Mouse (Mus musculus): Measurements from ENCODE around the gene Adamts16.

The Adamts16 gene

GRCm38 (mm10) chr13:70714081-70714775 lies 127.4 kb downstream of the Adamts16 start:
- no peak for DNase-seq (ENCODE audit: low spot score in 2 of 2)

DNA sequence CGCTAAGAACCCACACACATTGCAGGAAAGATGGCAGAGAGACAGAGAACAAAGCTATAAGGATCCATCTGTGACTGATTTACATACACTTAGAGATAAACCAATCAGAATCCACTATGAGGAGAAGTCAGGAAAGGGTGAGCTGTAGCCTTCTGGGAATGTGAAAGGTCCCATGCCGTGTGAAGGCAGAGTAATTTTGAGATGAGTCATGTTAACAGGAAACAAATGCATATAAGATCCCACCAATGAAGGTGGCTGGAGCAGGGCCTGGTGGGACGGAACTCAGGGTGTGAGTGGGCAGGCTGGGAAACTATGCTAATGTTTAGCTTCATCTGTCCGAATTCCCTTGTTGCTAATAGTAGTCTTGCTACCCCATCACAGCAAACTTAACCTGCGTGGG lies 128.3 kb downstream of the Adamts16 start:
- no peak for DNase-seq (ENCODE audit: low spot score in 2 of 2)

GRCm38 (mm10) chr13:70707158-70707854 lies 134.3 kb downstream of the Adamts16 start:
- DNase-seq (ENCODE audit: low spot score in 2 of 2) = no peak

DNA sequence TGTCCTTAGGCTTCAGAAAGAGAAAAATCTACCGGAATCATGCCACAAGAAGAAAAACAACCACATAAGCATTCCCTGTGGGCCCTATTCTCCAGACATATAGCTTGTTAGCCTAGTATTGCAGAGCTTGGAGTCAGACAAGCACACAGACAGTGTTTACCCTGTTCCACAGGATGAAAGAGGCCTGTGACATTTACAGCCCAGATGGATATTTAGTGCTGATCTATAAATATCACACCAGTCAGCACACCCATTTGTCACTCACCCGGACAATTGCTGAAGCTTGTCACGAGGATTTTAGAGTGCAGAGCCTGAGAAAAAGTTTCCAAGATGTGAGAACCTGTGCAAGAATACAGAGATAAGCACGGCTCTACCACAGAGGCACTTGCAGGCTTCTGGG lies 138.7 kb downstream of the Adamts16 start:
- DNase-seq (ENCODE audit: low spot score in 2 of 2) = no peak

- no peak for DNase-seq (ENCODE audit: low spot score in 2 of 2)
Measured at GRCm38 (mm10) chr13:70698812-70699387, 142.7 kb downstream of the Adamts16 start.

DNA sequence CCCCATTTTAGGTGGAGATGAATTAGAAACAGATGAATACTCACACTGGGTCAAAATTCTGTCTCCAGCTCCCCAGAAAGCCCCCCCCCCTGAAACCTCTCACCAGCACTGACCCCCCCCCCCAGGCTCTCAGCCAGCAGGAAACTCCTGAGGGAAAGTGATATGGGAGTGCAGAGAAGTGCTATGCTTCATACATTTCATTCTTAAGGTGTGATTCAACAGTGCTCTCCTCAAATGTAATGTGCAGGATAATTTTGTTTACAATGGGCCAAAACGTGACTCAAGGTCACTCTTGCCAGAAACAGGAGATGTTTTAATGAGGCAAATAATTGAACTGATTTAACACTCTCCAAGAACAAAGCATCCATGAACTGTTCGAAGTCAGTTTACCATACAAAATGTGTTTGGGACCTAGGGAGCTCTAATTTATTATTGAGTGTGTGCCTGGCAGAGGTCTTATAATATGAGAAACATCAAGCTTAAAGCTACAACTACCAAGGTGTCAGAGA lies 152.1 kb downstream of the Adamts16 start:
- DNase-seq (ENCODE audit: low spot score in 2 of 2) = no peak

DNA sequence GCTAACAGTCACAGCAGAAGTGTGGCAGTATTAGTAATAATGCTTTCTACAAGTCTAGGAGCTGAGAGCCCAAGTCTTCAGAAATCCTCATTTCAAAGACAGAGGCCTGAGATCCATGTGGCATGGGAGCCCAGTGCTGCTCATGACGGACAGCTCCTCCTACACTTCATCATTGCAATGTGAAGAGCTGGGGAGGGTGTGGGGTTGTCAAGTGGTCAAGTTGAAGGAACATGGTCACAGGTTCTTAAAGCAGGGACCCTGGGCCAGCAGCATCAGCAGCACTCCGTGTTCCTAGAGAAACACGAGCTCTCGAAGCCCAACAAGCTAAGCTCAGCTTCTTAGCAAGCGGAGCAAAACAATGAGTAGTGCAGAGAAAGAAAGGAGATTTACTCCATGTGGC lies 155.8 kb downstream of the Adamts16 start:
- DNase-seq (ENCODE audit: low spot score in 2 of 2) = no peak

DNA sequence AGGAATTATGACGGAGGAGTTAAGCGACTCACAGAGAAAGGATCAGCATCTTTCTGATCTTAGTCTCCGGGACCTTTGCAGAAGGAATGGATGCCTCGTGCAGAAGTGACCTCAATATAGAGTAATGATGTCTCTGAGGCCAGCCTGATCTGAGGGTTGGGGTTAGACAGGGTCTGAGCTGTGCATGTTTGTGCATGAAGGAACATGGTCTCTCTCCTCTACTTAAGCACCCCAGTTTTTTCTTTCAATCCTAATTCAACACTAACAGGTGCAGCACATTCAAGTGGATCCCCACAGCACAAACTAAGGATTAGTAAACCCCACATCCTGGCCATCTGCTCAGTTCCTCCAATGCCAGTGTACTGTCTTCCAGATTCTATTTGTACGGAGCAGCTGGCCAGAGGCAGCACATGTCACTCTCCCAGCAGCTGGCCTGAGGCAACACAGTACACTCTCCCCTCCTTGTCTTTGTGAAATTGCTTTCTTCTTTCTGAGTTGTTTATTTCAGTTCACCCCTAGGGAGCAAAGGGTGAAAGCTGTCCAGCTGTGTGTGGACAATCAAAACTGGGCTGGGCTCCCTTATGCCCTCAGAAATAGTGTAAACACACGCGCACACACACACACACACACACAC lies 156.5 kb downstream of the Adamts16 start:
- DNase-seq (ENCODE audit: low spot score in 2 of 2) = no peak

GRCm38 (mm10) chr13:70681411-70682183 lies 160.0 kb downstream of the Adamts16 start:
- DNase-seq (ENCODE audit: low spot score in 2 of 2) = no peak

GRCm38 (mm10) chr13:70680316-70680715 lies 161.3 kb downstream of the Adamts16 start:
- DNase-seq (ENCODE audit: low spot score in 2 of 2) = no peak
